Mouse (Mus musculus) heart, adult 18-20 months (tissue): ENCODE data around the gene Dlgap3. TPM values are rescaled to one million over a fixed set of nuclear protein-coding genes. Genes with fewer than 3 reads are reported as not detected.

ENCODE experiments used
- DNase-seq, 2 experiments: peaks; one replicate each; pipeline ENCODE4 v3.0.0; 2021 to 2022; ENCODE audit warnings: mixed read lengths in 1 of 2
- total RNA-seq, 2 experiments: library from RNA; stranded (reverse); gene quantifications; 2 replicates each; pipeline ENCODE4 v1.2.3; 2021

Gene Dlgap3
- total RNA-seq, 2 experiments from 2014 or later, result 0.05 to 0.17 TPM

GRCm38 (mm10) chr4:127174075-127174899 is 5.3 kb downstream of the Dlgap3 start:
- no peak for DNase-seq

GRCm38 (mm10) chr4:127174900-127175278 is 5.9 kb downstream of the Dlgap3 start:
- no peak for DNase-seq

GRCm38 (mm10) chr4:127177961-127178360 is 9.0 kb downstream of the Dlgap3 start:
- DNase-seq, result no peak

GRCm38 (mm10) chr4:127178671-127179070 is 9.7 kb downstream of the Dlgap3 start:
- DNase-seq, result no peak

- DNase-seq, result no peak
Observed at GRCm38 (mm10) chr4:127179469-127180449, 10.8 kb downstream of the Dlgap3 start.

- DNase-seq, result no peak
Observed at GRCm38 (mm10) chr4:127180450-127180840, 11.4 kb downstream of the Dlgap3 start.

- DNase-seq, result no peak
Observed at GRCm38 (mm10) chr4:127181010-127181409, 12.0 kb downstream of the Dlgap3 start.

- no peak for DNase-seq
Observed at GRCm38 (mm10) chr4:127183867-127184266, 14.9 kb downstream of the Dlgap3 start.

GRCm38 (mm10) chr4:127190921-127191320 is 21.9 kb downstream of the Dlgap3 start:
- no peak for DNase-seq

GRCm38 (mm10) chr4:127192704-127193103 is 23.7 kb downstream of the Dlgap3 start:
- no peak for DNase-seq

GRCm38 (mm10) chr4:127193378-127194155 is 24.6 kb downstream of the Dlgap3 start:
- peak; percentile 28 to 49 for DNase-seq

- no peak for DNase-seq
Observed at GRCm38 (mm10) chr4:127194477-127195269, 25.7 kb downstream of the Dlgap3 start.

GRCm38 (mm10) chr4:127198609-127199008 is 29.6 kb downstream of the Dlgap3 start:
- DNase-seq, result no peak

GRCm38 (mm10) chr4:127199406-127199805 is 30.4 kb downstream of the Dlgap3 start:
- DNase-seq, result no peak

- DNase-seq, result no peak
Observed at GRCm38 (mm10) chr4:127200164-127200722, 31.2 kb downstream of the Dlgap3 start.

- DNase-seq, result peak; percentile 6 to 12
Observed at GRCm38 (mm10) chr4:127200769-127201617, 32.0 kb downstream of the Dlgap3 start.

GRCm38 (mm10) chr4:127203081-127203480 is 34.1 kb downstream of the Dlgap3 start:
- DNase-seq, result no peak

GRCm38 (mm10) chr4:127211318-127211717 is 42.3 kb downstream of the Dlgap3 start:
- no peak for DNase-seq

- DNase-seq, result no peak
Observed at GRCm38 (mm10) chr4:127214510-127214909, 45.5 kb downstream of the Dlgap3 start.

- peak in 1 of 2 experiments; percentile 7 for DNase-seq
Observed at GRCm38 (mm10) chr4:127215103-127215502, 46.1 kb downstream of the Dlgap3 start.
